Mouse (Mus musculus): ENCODE measurements at regions not wholly inside any gene's neighbourhood (a gene's known extent, or its start where the extent isn't known, plus 50 kb on each side); places are given as distances from the start of the nearest gene placed in this dataset.

- DNase-seq: peak; percentile 29
- intact Hi-C loops (cut with DNase I): no loop called here
These were observed 269.9 kb downstream of the Rnf144a start for GRCm38 (mm10) chr12:26145085-26145714.

GRCm38 (mm10) chr12:26144616-26145015, 270.4 kb downstream of the Rnf144a start:
- intact Hi-C loops (cut with DNase I): no loop called here
- DNase-seq: no peak

DNA sequence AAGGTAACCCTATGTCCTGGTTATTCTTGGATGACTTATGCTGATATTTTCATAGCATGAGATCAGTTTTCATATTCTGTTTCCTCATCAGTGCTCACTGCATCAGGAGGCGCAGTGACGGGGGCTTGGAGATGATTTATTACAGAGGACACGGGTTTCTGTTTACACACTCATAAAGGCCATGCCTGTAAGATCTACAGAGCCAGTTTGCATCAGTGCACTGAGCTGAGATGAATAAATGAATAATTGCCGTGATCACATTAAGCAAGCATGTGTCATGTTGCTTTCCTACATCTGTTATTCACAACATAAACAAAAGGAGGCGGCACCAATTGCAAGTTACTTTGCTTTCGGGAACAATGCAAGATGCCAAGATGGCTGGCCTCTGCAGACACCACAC, 271.6 kb downstream of the Rnf144a start:
- DNase-seq: no peak
- intact Hi-C loops (cut with DNase I): no loop called here

DNA sequence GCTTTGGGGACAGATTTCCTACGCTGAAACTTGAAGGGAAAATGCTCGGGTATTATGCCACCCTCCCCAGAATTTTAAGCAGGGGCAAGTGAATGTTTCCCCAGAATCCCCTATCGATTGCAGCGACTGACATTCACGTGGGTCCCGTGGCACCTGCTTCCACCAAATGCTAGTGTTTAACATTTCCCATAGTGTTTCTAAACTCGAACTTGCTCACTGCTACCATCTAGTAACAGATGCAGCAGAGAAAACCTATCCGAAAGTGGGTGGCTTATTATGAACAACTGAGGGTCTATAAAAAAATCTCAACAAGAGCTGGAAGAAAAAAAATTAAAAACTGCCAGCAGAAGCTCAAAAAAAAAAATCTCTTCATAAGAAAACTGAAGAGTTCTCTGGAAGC, 284.2 kb downstream of the Rnf144a start:
- intact Hi-C loops (cut with DNase I): no loop called here

DNA sequence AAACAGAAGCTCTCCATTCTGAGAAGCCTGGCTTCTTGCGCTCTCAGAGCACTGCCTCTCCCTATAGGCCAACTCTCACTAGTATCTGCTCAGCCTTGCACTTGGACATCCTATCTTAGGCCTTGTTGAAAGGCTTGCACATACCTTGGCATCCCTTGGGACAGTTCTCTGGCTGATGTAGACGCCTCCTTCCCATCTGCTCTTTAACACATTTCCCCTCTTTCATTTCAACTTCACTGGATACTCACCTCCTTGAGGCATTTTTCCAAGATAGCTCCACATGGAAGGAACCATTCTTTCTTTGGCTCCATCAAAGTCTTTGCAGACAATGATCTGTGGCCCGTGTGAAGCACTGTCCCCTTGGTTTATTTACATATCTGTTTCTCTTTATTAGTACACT, 285.0 kb downstream of the Rnf144a start:
- intact Hi-C loops (cut with DNase I): no loop called here
- DNase-seq: no peak

More for the DNA sequence above, 284.2 kb downstream of the Rnf144a start:
- DNase-seq: no peak

DNA sequence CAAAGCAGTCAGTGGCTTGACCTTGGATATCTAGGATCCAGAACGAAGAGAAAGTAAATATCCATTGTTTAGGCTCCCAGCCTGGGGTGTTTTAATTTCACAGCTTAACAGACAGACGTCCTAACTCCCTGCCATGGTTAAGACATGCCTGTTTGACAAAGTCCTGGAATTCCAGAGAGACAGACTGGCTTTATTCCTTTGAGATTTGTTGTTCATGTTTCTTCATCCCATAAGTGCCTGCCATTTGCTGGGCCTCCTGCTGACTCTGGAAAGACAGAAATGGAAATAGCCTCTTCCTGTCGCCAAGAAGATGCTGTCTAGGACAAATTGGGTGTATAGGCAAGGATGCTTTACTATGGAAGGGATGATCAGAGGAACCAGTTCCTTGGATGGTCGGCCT, 285.5 kb downstream of the Rnf144a start:
- no peak for DNase-seq
- intact Hi-C loops (cut with DNase I): no loop called here

- intact Hi-C loops (cut with DNase I): no loop called here
- no peak for DNase-seq
These were observed 286.2 kb downstream of the Rnf144a start for GRCm38 (mm10) chr12:26128851-26129250.

- intact Hi-C loops (cut with DNase I): no loop called here
- DNase-seq: peak; percentile 18
These were observed 288.8 kb downstream of the Rnf144a start for GRCm38 (mm10) chr12:26126260-26126659.

DNA sequence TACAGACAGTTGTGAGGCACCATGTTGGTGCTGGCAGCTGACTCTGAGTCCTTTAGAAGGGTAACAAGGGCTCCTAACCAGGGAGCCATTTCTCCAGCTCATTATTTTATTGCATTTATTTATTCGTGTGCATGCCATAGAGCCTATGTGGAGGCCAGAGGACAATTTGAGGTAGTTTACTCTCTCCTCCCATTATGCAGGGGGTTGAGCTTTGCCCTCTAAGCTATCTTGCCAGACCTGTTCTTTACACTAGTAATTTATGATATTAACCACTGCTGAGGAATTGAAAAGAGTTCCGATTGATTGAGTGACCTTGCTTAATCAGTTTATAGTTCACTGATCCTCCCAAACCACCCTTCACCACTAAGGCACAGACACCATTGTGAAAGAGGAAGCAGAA, 290.8 kb downstream of the Rnf144a start:
- DNase-seq: no peak
- intact Hi-C loops (cut with DNase I): no loop called here

- peak; percentile 70 for DNase-seq
- intact Hi-C loops (cut with DNase I): no loop called here
These were observed 299.6 kb downstream of the Rnf144a start for GRCm38 (mm10) chr12:26115339-26115912.

GRCm38 (mm10) chr12:26112166-26113019, 302.7 kb downstream of the Rnf144a start:
- peak; percentile 93 for DNase-seq
- intact Hi-C loops (cut with DNase I): no loop called here

GRCm38 (mm10) chr12:26109866-26110265, 305.2 kb downstream of the Rnf144a start:
- intact Hi-C loops (cut with DNase I): no loop called here
- no peak for DNase-seq

GRCm38 (mm10) chr12:26104372-26104771, 310.7 kb downstream of the Rnf144a start:
- intact Hi-C loops (cut with DNase I): no loop called here
- no peak for DNase-seq

DNA sequence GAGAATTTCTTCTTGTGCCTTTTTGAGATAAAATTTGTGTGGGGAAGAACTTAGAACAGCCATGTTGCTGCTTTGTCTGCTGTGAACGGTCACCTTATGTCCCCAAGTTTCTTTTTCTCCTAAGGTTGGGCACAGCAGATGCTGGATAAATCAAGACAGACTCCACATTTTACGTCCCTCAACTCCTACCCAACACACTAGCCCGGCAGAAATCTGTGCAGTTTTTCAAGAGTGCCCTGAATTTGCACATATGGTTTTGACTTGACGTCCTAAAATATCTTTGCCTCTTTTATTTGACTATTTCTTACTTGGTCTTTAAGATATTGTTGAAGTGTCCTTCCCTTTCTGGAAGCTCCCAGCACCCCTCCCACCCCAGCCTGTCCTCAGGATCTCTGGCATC, 312.7 kb downstream of the Rnf144a start:
- intact Hi-C loops (cut with DNase I): no loop called here
- no peak for DNase-seq

GRCm38 (mm10) chr12:26100140-26100539, 314.9 kb downstream of the Rnf144a start:
- DNase-seq: no peak
- intact Hi-C loops (cut with DNase I): no loop called here

DNA sequence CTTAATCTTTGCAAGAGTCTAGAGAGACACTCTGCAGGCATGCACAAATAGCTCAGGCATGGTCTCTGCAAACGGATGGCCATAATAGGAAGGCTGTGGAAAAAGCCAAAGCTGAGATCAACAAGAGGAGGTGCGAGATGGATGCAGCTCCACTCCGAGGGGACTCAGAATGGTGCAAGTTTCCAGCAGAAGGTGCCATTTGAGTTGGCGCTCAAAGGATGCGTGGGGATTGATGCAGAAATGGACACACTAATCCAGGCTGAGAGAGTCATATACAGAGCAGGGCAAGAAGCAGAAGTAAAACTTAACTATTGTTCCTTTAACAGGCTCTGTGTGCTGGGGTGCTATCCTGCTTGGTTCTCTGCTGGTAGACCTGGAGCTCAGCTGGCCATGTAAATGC, 315.9 kb downstream of the Rnf144a start:
- intact Hi-C loops (cut with DNase I): no loop called here
- DNase-seq: no peak

DNA sequence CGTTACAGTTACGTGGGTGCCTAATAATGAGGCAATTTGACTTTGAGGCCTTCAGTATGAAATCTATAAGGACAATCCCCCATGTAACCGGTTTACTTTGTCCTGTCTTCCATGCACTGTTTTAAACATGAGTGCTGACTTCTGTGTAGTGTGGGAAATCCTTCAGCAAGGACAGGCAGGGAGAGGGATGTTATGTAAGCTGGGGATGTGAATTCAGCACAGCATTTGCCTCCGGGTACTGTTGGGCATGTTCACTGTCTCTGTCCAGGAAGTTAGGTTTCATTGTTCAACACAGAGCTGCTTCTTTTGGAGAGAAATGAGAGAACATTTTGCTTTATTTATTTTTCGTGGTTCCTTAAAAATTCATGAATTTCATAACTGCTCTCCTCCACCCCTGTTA, 322.7 kb downstream of the Rnf144a start:
- intact Hi-C loops (cut with DNase I): no loop called here
- no peak for DNase-seq

DNA sequence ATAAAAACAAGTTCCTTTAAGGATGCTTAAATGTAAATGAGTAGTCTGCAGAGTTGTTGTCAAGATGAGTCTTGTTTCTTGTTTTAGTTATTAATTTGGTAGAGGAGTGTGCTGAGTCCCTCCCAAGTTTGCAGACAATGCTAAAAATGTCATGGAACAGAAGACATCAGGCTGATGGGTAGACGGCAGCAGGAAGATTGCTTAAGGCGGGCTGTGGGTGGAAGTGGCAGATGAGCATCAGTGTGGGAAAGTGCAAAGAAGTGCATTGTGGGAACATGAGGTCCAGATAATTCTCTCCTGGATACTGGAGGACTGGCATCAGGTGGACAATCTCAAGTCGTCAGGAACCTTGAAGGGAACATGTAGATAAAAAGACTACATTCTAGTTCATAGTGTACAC, 323.2 kb downstream of the Rnf144a start:
- intact Hi-C loops (cut with DNase I): no loop called here
- no peak for DNase-seq

GRCm38 (mm10) chr12:26088389-26088788, 326.7 kb downstream of the Rnf144a start:
- intact Hi-C loops (cut with DNase I): no loop called here
- DNase-seq: no peak

DNA sequence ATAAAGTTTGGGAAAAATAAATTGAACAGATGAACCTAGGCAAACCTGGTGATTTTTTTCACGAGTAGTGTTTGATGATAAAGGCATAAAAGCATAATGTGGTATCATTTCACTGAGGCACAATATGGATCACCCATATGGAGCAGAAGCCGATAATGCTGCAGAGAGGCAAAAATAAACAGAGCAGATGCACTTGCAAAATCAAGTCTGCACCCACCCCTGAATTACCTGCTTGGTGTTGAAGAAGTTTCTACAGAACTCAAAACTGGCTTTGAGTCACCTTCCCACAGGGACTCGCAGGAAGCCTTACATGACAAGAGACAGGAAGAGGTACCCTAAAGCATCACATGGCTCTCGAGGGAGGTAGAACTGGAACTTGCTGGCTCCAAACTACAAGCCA, 328.1 kb downstream of the Rnf144a start:
- DNase-seq: no peak
- intact Hi-C loops (cut with DNase I): no loop called here

- intact Hi-C loops (cut with DNase I): no loop called here
- no peak for DNase-seq
These were observed 328.6 kb downstream of the Rnf144a start for GRCm38 (mm10) chr12:26086414-26086813.

GRCm38 (mm10) chr12:26079061-26079625, 335.9 kb downstream of the Rnf144a start:
- intact Hi-C loops (cut with DNase I): loop anchor here (10.0 kb wide), 5 partner anchors 146 to 1054 kb away; partner anchors contain the start of gene Id2
- no peak for DNase-seq
